Mouse (Mus musculus) lung, adult 2 months (tissue): Measurements from ENCODE around the gene Wnt10a.

Experiments
- CTCF ChIP-seq: fragments of 200-500 bp; IDR thresholded peaks from 2 replicates; pipeline ENCODE4 v1.5.1; 2011; ENCODE audit warnings: mild to moderate bottlenecking, low read length, control low read depth; ENCODE audit not compliant: insufficient read depth
- POLR2A ChIP-seq: fragments of 200-500 bp; IDR thresholded peaks from 2 replicates; pipeline ENCODE4 v1.6.1; 2011; ENCODE audit warnings: low read depth, mild to moderate bottlenecking, control low read depth, low read length, borderline replicate concordance; ENCODE audit errors: extremely low read depth

- TF ChIP-seq CTCF (no peak), POLR2A (no peak)
Measured at GRCm38 (mm10) chr1:74771467-74771844, 19.9 kb upstream of the Wnt10a start.
